Mouse (Mus musculus): ENCODE results near the gene Ptprd. TPM values are rescaled to one million over a fixed set of nuclear protein-coding genes. Genes with fewer than 3 reads are reported as not detected.

Gene Ptprd
- polyA plus RNA-seq, 1 experiment from 2014 or later = 14.3 TPM

DNA sequence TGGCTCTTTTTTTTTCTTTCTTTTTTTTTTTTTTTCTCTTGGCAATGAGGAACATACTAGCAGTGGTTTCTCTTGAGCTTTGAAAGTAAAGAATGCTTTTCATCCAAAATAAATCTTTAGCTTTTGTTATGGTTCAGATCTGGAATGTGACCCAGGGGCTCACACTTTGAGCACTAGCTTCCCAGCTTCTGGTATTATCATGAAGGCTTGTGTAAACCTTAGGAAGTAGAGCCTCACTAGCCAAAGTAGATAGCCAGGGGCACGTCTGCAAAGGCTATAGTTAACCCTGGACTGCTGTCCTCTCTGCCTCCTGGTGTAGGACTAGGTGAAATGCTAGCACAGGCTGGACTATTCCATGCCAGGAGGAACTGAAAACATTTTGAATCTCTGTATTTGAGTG lies 1310.1 kb downstream of the Ptprd start:
- no peak for ATAC-seq (ENCODE audit: insufficient number of reproducible peaks, low FRiP score)
- 11% methylated on average over 1 of the region's 1 CpGs for WGBS
- Histone ChIP-seq H3K27ac (ENCODE audit: poor library complexity, severe bottlenecking) (no peak overlapping the region), H3K4me1 (replicated peaks) (no peaks in the 10 kb centered on the region), H3K9ac (no peak overlapping the region), H3K4me3 (no peak overlapping the region), H3K36me3 (no peaks in the 10 kb centered on the region), H3K9me3 (replicated peaks) (no peaks in the 10 kb centered on the region), H3K27me3 (replicated peaks) (no peaks in the 10 kb centered on the region), H3K4me2 (no peak overlapping the region)

DNA sequence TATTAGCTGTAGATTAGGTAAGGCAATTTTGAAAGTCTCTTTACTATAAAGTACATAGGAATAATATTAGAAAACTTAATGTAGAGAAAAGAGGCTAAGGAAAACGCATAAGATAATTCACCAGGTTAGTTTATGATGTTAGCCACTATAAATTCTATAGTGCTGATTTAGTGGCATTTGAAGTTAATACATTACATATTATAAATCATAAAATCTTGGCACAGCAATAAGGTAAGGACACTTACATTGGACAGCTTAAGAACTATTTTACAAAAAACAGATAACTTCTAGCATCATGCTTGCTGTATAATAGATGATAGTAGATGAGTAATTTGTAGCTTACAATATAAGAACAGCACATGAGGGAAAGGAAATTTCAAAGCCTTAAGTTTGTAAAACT lies 1322.1 kb downstream of the Ptprd start:
- ATAC-seq (ENCODE audit: insufficient number of reproducible peaks, low FRiP score) = no peak
- Histone ChIP-seq H3K27ac (ENCODE audit: poor library complexity, severe bottlenecking) (no peak overlapping the region), H3K4me2 (no peak overlapping the region), H3K9me3 (replicated peaks) (no peaks in the 10 kb centered on the region), H3K4me3 (no peak overlapping the region), H3K4me1 (replicated peaks) (no peaks in the 10 kb centered on the region), H3K36me3 (no peaks in the 10 kb centered on the region), H3K27me3 (replicated peaks) (no peaks in the 10 kb centered on the region), H3K9ac (no peak overlapping the region)
- 79% methylated on average over 1 of the region's 1 CpGs for WGBS

DNA sequence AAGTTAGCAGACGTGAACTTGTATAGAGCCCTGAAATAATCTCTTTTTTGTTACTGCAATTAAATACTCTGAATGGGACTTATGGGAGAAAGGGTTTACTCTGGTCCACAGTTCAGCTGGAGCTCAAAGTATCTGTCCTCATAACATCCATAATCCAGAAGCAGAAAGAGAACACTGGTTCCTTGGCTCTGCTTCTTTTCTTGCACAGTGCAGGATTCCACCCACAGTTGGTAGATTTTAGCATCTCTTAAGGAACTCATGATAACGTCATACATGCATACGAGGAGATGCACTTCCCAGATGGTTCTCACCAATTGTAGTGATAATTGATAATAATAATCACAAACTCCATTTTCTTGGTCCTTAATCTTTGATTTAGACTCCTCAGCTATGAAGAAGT lies 1330.2 kb downstream of the Ptprd start:
- Histone ChIP-seq H3K4me1 (replicated peaks) (no peaks in the 10 kb centered on the region), H3K4me2 (no peak overlapping the region), H3K4me3 (no peak overlapping the region), H3K27me3 (replicated peaks) (no peaks in the 10 kb centered on the region), H3K36me3 (no peaks in the 10 kb centered on the region), H3K27ac (ENCODE audit: poor library complexity, severe bottlenecking) (no peak overlapping the region), H3K9me3 (replicated peaks) (no peaks in the 10 kb centered on the region), H3K9ac (no peak overlapping the region)
- WGBS = 67% methylated on average over 3 of the region's 3 CpGs
- no peak for ATAC-seq (ENCODE audit: insufficient number of reproducible peaks, low FRiP score)

DNA sequence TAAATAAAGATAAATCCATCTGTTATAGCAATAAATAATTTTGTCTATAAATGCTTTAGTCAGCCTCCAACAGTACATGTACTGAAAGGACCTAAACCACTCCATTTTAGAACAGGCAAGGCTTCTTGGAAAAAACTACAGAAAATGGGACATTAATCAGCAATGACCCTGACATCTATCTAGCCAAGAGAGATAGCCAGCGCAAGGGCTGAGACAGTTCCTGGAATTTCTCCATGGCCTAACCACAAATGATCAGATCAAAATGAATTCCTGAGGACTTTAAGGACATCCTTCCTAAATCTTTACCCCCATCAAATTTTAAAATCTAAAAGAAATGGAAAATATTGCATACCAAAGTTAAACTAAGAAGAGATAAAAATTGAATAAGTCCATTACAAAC lies 1340.8 kb downstream of the Ptprd start:
- no peaks in the 10 kb centered on the region for H3K27me3 ChIP-seq (replicated peaks)
- H3K4me1 ChIP-seq (replicated peaks) = no peaks in the 10 kb centered on the region
- 66% methylated on average over 1 of the region's 1 CpGs for WGBS
- ATAC-seq (ENCODE audit: insufficient number of reproducible peaks, low FRiP score) = no peak
- no peak overlapping the region for H3K27ac ChIP-seq (ENCODE audit: poor library complexity, severe bottlenecking)
- H3K4me3 ChIP-seq = no peak overlapping the region
- H3K4me2 ChIP-seq = no peak overlapping the region
- H3K9ac ChIP-seq = no peak overlapping the region
- no peaks in the 10 kb centered on the region for H3K9me3 ChIP-seq (replicated peaks)
- H3K36me3 ChIP-seq = no peaks in the 10 kb centered on the region

DNA sequence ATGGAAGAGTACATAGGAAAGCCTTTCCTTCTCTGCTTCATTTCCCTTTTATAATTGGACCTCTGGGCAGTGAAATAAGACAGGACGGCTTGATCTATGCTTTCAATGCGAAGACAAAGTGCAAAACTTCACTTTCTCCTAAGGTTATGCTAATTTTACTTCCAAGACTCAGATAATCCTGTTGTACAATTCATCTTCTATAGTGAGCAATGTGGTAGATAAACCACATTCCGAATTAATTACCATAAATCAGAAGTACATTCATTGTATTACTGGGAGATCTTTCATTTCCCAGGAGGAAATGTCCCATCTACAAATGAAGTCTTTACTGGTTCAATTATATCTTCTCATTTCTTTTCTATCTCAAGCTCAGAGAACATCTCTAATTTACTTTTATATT lies 1346.2 kb downstream of the Ptprd start:
- H3K36me3 ChIP-seq = no peaks in the 10 kb centered on the region
- ATAC-seq (ENCODE audit: insufficient number of reproducible peaks, low FRiP score) = no peak
- no peak overlapping the region for H3K27ac ChIP-seq (ENCODE audit: poor library complexity, severe bottlenecking)
- H3K4me2 ChIP-seq = no peak overlapping the region
- H3K4me3 ChIP-seq = no peak overlapping the region
- H3K9ac ChIP-seq = no peak overlapping the region
- no peaks in the 10 kb centered on the region for H3K9me3 ChIP-seq (replicated peaks)
- H3K27me3 ChIP-seq (replicated peaks) = no peaks in the 10 kb centered on the region
- no peaks in the 10 kb centered on the region for H3K4me1 ChIP-seq (replicated peaks)
- 71% methylated on average over 3 of the region's 3 CpGs for WGBS

DNA sequence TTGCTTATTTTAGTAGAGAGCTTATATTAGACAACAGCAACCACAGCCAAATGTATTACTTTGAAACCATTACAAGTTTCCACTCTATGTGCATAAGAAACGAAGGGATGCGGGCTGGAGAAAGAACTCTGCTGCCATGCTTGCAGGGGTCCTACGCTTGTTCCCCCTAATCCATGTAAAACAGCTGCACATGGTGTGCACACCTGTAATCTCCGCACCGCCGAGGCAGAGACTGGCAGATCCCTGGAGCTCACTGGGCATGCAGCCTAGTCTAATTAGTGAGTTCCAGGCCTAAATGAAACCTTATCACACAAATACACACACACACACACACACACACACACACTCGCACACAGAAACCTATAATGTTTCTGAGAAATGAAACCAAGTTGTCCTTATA lies 1365.5 kb downstream of the Ptprd start:
- 80% methylated on average over 7 of the region's 7 CpGs for WGBS
- Histone ChIP-seq H3K4me3 (no peak overlapping the region), H3K4me1 (replicated peaks) (no peaks in the 10 kb centered on the region), H3K27me3 (replicated peaks) (no peaks in the 10 kb centered on the region), H3K27ac (ENCODE audit: poor library complexity, severe bottlenecking) (no peak overlapping the region), H3K9me3 (replicated peaks) (no peaks in the 10 kb centered on the region), H3K9ac (no peak overlapping the region), H3K4me2 (no peak overlapping the region), H3K36me3 (no peaks in the 10 kb centered on the region)
- ATAC-seq (ENCODE audit: insufficient number of reproducible peaks, low FRiP score) = no peak

DNA sequence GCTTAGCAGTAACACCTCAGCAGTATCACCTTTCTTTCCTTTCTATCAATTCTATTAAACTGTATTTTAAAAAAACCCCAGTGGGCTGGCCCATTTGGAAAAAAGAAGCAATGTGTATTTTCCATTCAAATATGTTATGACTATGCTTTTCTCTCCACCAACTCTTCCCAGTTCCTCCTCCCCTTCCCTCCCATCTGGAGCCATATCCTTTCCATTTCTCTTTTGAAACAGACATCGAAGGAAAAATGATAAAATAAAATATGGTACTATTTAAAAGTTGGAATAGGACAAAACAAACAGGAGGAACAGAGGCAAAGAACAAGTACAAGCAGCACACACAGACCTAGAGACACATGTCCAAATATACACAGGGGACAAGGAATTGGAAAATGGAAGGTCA lies 1372.7 kb downstream of the Ptprd start:
- Histone ChIP-seq H3K4me1 (replicated peaks) (no peaks in the 10 kb centered on the region), H3K9me3 (replicated peaks) (no peaks in the 10 kb centered on the region), H3K27ac (ENCODE audit: poor library complexity, severe bottlenecking) (no peak overlapping the region), H3K27me3 (replicated peaks) (no peaks in the 10 kb centered on the region), H3K4me3 (no peak overlapping the region), H3K9ac (no peak overlapping the region), H3K36me3 (no peaks in the 10 kb centered on the region), H3K4me2 (no peak overlapping the region)
- ATAC-seq (ENCODE audit: insufficient number of reproducible peaks, low FRiP score) = no peak
- 72% methylated on average over 1 of the region's 1 CpGs for WGBS

DNA sequence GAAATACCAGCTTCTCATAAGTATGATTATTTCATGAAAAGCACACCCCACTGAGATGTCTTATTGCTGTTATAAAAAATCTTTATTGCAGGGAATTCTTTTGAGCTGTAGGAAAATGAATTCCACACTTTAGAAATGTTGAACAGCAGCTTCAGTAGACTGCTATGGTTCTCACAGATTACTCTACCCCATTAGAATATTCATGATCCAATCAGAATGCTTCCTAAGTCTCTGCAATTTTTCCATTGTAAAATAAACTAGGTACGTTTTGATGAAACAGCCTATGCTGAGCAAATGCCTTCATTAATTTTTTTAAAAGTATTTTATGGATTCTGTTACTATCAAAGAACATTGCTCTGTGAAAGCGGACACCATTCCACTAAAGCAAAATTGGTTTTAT lies 1399.6 kb downstream of the Ptprd start:
- Histone ChIP-seq H3K4me1 (replicated peaks) (no peaks in the 10 kb centered on the region), H3K9ac (no peak overlapping the region), H3K4me3 (no peak overlapping the region), H3K27ac (ENCODE audit: poor library complexity, severe bottlenecking) (no peak overlapping the region), H3K4me2 (no peak overlapping the region), H3K36me3 (no peaks in the 10 kb centered on the region), H3K9me3 (replicated peaks) (no peaks in the 10 kb centered on the region), H3K27me3 (replicated peaks) (no peaks in the 10 kb centered on the region)
- no peak for ATAC-seq (ENCODE audit: insufficient number of reproducible peaks, low FRiP score)
- 68% methylated on average over 2 of the region's 2 CpGs for WGBS

DNA sequence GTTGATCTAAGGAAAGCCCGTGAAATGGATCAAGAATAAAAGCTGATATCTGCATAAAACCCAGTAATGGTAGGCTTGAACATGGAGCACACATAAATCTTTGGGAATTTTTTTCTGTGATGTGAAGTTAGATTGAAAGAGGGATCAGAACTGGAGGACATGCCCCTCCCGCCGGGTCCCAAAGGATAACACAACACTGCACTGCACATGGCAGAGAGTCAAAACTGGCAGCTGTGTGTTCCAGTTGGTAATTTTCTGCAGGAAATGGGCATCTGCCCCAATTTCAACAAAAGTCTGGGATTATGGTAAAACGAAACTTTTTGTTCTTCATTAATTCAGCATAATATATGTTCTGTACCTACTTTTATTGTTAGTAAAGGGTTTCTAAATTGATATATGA lies 1409.1 kb downstream of the Ptprd start:
- Histone ChIP-seq H3K4me2 (no peak overlapping the region), H3K27ac (ENCODE audit: poor library complexity, severe bottlenecking) (no peak overlapping the region), H3K9ac (no peak overlapping the region), H3K36me3 (no peaks in the 10 kb centered on the region), H3K4me1 (replicated peaks) (no peaks in the 10 kb centered on the region), H3K9me3 (replicated peaks) (no peaks in the 10 kb centered on the region), H3K4me3 (no peak overlapping the region), H3K27me3 (replicated peaks) (no peaks in the 10 kb centered on the region)
- 75% methylated on average over 4 of the region's 4 CpGs for WGBS
- ATAC-seq (ENCODE audit: insufficient number of reproducible peaks, low FRiP score) = no peak

DNA sequence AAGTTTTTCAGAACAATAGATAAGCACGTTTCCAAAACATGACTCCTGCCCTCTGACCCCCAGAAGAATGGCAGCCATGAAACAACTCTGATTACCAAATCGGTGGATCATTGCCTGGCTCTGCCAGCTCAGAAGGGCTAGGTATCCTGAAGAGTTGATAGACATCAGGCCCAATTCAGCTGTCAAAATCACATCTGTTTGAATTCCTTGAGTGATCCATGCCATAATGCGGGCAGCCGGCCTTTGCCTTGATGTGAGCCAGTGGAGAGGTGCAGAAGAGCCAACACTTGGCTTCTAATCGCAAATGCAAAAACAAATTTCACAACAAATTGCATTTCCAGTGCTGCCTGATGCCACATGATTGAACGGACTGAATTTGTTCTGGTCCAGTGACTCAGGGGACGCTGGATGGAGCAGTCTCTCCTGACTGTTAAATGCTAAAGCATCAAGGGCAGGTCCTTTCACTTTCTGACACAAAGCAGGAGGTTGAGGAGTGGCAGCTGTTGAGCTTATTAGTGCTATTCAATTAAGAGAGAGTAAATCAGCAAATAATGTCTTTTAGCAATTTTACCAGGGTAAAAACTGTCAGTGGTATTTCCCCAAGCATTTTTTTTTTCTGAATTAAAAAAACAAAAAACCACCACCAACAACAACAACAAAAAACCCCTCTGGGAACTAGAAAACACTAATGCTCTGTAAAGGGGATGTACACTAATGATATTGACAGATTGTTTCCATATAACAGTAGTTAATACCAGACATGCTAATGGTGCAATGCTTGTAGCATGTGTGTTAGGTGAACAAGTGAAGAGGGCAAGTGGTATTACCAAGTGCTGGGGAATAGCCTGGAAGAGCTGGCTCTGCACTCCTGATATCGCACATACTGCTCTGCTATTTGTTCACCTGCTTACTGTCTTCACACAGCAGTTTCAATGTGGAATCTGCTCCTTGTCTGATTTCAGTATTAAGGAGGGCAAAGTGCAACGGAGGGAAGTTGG lies 1413.5 kb downstream of the Ptprd start:
- Histone ChIP-seq H3K4me3 (no peak overlapping the region), H3K36me3 (no peaks in the 10 kb centered on the region)
- WGBS = 61% methylated on average over 9 of the region's 9 CpGs

DNA sequence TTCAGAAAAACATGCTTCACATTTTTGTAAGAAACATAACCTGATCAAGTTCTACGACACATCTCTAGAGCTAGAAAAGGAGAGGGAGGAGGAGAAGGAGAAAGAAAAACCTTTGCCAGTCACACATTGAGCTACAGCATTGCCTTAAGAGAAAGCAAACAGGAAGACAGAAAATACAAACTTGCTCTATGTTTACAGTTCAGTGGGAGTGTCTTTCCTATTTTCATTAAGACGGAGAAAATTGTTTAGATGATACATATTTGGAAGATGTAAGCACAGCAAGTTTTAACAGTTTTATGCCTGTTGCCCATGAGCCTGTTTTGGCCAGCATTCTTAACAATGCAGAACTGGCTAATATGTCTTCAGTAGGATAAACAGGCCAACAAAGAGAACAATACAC lies 1426.4 kb downstream of the Ptprd start:
- no peak for ATAC-seq (ENCODE audit: insufficient number of reproducible peaks, low FRiP score)
- Histone ChIP-seq H3K36me3 (no peaks in the 10 kb centered on the region), H3K9ac (no peak overlapping the region), H3K4me1 (replicated peaks) (no peaks in the 10 kb centered on the region), H3K9me3 (replicated peaks) (no peaks in the 10 kb centered on the region), H3K4me3 (no peak overlapping the region), H3K4me2 (no peak overlapping the region), H3K27ac (ENCODE audit: poor library complexity, severe bottlenecking) (no peak overlapping the region), H3K27me3 (replicated peaks) (no peaks in the 10 kb centered on the region)
- 83% methylated on average over 2 of the region's 2 CpGs for WGBS

More for the DNA sequence above, 1413.5 kb downstream of the Ptprd start:
- no peak overlapping the region for H3K9ac ChIP-seq
- ATAC-seq (ENCODE audit: insufficient number of reproducible peaks, low FRiP score) = no peak
- H3K27ac ChIP-seq (ENCODE audit: poor library complexity, severe bottlenecking) = no peak overlapping the region
- no peaks in the 10 kb centered on the region for H3K27me3 ChIP-seq (replicated peaks)
- no peaks in the 10 kb centered on the region for H3K9me3 ChIP-seq (replicated peaks)
- no peaks in the 10 kb centered on the region for H3K4me1 ChIP-seq (replicated peaks)
- no peak overlapping the region for H3K4me2 ChIP-seq

Data from heart, embryonic 12.5 days (tissue).